Mouse (Mus musculus): ENCODE measurements at regions not wholly inside any gene's neighbourhood (a gene's known extent, or its start where the extent isn't known, plus 50 kb on each side); places are given as distances from the start of the nearest gene placed in this dataset.

DNA sequence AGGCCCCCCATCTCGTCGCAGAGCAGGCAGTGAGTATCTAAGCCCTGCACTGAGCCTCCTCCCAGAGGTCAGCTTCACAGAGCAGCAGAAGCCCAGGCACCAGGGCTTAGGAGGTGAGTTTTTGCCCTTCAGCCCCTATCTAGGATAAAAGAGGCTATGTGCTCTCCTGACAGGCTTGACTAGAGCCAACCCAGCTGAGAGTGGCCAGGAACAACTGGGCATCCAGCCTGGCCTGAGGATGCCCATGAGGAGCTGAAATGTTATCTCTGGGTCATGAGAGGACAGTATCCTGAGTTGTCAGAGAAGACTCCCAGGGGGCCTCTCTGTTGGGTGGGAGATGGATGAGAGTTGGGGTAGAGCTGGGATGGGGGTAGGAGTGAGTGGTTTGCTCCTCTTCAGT, 149.6 kb downstream of the Bod1 start:
- TF ChIP-seq CTCF (conservative IDR thresholded peaks at IDR 0.05; ENCODE audit: insufficient read depth, insufficient read length, low read depth, low read length) (no peak), POLR2A (IDR thresholded peaks at IDR 0.05; ENCODE audit: low read depth, low read length) (no peak)

Measured in kidney, adult 2 months (tissue).